Mouse (Mus musculus) erythroblast, embryonic 14.5 days (primary cell): Measurements from ENCODE around the gene Iba57. TPM values are rescaled to one million over a fixed set of nuclear protein-coding genes. Genes with fewer than 3 reads are reported as not detected.

ENCODE experiments used
- H3K27me3 ChIP-seq: 2 replicates; pipeline ENCODE4 v1.6.1; 2012; ENCODE audit warnings: inconsistent platforms; ENCODE audit not compliant: control insufficient read depth
- H3K36me3 ChIP-seq: 2 replicates; pipeline ENCODE4 v1.6.1; 2012; ENCODE audit warnings: mild to moderate bottlenecking, inconsistent platforms; ENCODE audit not compliant: control insufficient read depth
- H3K4me1 ChIP-seq: 2 replicates; pipeline ENCODE4 v1.6.1; 2012; ENCODE audit warnings: inconsistent platforms; ENCODE audit not compliant: control insufficient read depth
- H3K4me3 ChIP-seq: replicated peaks from 2 replicates; pipeline ENCODE3; 2012; ENCODE audit warnings: moderate library complexity, mild to moderate bottlenecking, inconsistent platforms
- H3K9me3 ChIP-seq: 2 replicates; pipeline ENCODE4 v1.6.1; 2012; ENCODE audit warnings: low read length, inconsistent platforms, mixed read lengths; ENCODE audit not compliant: control insufficient read depth
- GATA1 ChIP-seq: IDR thresholded peaks from 2 replicates; pipeline ENCODE4 v1.6.1; 2012; ENCODE audit warnings: low read length, inconsistent platforms, mixed read lengths
- TAL1 ChIP-seq: IDR thresholded peaks from 3 replicates; pipeline ENCODE4 v1.6.1; 2012; ENCODE audit warnings: low read length, inconsistent platforms, mixed read lengths
- polyA plus RNA-seq: library from polyadenylated mRNA; stranded (reverse); fragments of >175 nt; gene quantifications from 2 replicates; pipeline ENCODE4 v1.2.3, GENCODE M21; 2012

Gene Iba57
- polyA plus RNA-seq, 1 experiment: 3.3 TPM

DNA sequence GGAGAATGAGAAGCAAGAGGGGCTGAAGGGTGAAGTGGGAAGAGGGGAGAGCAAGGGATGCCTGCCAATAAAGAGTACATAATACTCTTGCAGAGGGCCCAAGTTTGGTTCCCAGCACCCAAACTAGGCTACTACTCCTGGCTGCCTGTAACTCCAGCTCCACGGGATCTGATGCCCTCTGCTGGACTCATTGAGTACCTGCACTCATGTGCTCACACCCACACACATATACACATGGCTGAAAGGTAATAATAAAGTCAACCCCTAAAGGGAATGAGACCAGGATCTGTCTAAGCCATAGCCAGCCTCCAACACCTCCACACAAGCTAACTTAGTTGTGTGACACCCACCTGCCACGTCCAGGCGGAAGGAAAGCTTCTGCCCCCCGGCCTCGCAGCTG is 57.6 kb downstream of the Iba57 start:
- no peaks in the 10 kb centered on the region for H3K4me1 ChIP-seq
- H3K27me3 ChIP-seq: no peaks in the 10 kb centered on the region; the same call in 1 of the 2 replicates
- peaks cover 13% of the 10 kb centered on the region for H3K9me3 ChIP-seq
- TF ChIP-seq GATA1 (no peak), TAL1 (no peak)
- H3K4me3 ChIP-seq: no peak overlapping the region
- H3K36me3 ChIP-seq: no peaks in the 10 kb centered on the region

Other genes starting within 250 kb of the Iba57 start
- gene Btnl10, start 245.8 kb downstream of the Iba57 start, polyA plus RNA-seq: 3.0 and 3.5 TPM in 2 replicates
- gene Rnf187, start 224.8 kb downstream of the Iba57 start, polyA plus RNA-seq: 58.5 and 75.1 TPM in 2 replicates
- gene Hist3h2ba, start 214.8 kb downstream of the Iba57 start, polyA plus RNA-seq: 5.1 and 5.4 TPM in 2 replicates
- 5.7 and 9.8 TPM in 2 replicates for gene Hist3h2a, start 209.1 kb downstream of the Iba57 start, polyA plus RNA-seq
- gene Trim17, start 209.1 kb downstream of the Iba57 start, polyA plus RNA-seq: 0.14 TPM in 1 of 2 replicates, not detected in the other
- 1.0 and 1.2 TPM in 2 replicates for gene Trim11, start 185.6 kb downstream of the Iba57 start, polyA plus RNA-seq
- 0.01 and 0.03 TPM in 2 replicates for gene Obscn, start 27.3 kb downstream of the Iba57 start, polyA plus RNA-seq
- 0.03 TPM in 1 of 2 replicates, not detected in the other for gene Gjc2, start 19.5 kb upstream of the Iba57 start, polyA plus RNA-seq
- gene Guk1, start 28.5 kb upstream of the Iba57 start, polyA plus RNA-seq: 1.9 and 3.8 TPM in 2 replicates
- 4.0 and 5.3 TPM in 2 replicates for gene Mrpl55, start 38.7 kb upstream of the Iba57 start, polyA plus RNA-seq
- gene 2310033P09Rik, start 44.6 kb upstream of the Iba57 start, polyA plus RNA-seq: 6.9 and 8.6 TPM in 2 replicates
- gene Arf1, start 64.5 kb upstream of the Iba57 start, polyA plus RNA-seq: 10.0 and 10.5 TPM in 2 replicates
- 0.02 TPM in 1 of 2 replicates, not detected in the other for gene Wnt3a, start 127.0 kb upstream of the Iba57 start, polyA plus RNA-seq
- not detected in 2 replicates for gene Wnt9a, start 143.2 kb upstream of the Iba57 start, polyA plus RNA-seq
- gene Prss38, start 211.9 kb upstream of the Iba57 start, polyA plus RNA-seq: 0.06 TPM in 1 of 2 replicates, not detected in the other